Mouse (Mus musculus) olfactory bulb, adult 2 months (tissue): ENCODE data around the gene Dhx33.

Experiments used
- CTCF ChIP-seq: fragments of 200-500 bp; IDR thresholded peaks from 2 replicates; pipeline ENCODE4 v1.5.1; 2012; ENCODE audit warnings: low read depth, mild to moderate bottlenecking, low read length, moderate library complexity; ENCODE audit not compliant: insufficient read depth
- POLR2A ChIP-seq: fragments of 200-500 bp; IDR thresholded peaks from 2 replicates; pipeline ENCODE4 v1.6.1; 2012; ENCODE audit warnings: mild to moderate bottlenecking, low read depth, low read length, moderate library complexity; ENCODE audit not compliant: insufficient read depth

DNA sequence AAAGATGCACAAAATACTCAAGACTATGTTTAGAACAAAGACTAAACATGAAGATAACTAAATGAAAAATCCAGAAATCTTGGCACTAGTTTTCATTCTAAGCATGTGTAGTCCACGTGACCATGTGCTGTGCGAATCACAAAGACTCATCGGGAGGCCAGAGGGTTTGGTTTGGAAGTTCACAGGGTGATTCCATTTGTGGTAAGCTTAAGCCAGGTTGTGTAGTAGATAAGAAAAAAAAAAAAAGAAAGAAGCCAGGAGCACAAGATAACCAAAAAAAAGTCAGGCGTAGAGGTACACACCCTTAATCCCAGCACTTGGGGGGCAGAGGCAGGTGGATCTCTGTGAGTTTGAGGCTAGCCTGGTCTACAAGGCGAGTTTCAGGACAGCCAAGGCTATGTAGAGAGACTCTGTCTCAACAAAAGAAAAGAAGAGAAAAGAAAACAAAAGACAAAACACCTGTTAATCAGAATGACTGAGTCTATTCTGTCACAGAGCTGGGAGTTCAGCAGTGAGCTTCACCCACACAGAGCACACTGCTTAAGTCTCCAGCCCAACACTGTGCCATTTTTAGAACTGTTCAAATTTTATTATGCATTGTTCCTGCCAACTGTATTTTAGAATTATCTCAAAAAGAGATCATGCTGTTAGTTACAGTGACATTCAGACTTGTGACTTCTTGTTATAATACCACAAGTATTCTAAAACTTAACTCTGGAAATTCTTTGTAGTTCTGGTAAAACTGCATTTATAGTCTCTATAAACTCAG is 43.3 kb downstream of the Dhx33 start:
- TF ChIP-seq CTCF, result no peak
- TF ChIP-seq POLR2A, result no peak
